Mouse (Mus musculus) G1E (cell line): ENCODE data around the gene Cant1. TPM values are rescaled to one million over a fixed set of nuclear protein-coding genes. Genes with fewer than 3 reads are reported as not detected.

ENCODE experiments used
- ATAC-seq: 2 replicates; pipeline ENCODE4 v1.8.0; 2016; ENCODE audit warnings: mild to moderate bottlenecking; ENCODE audit not compliant: insufficient number of reproducible peaks, poor library complexity, low FRiP score, severe bottlenecking; ENCODE audit errors: extremely low read depth
- DNase-seq: peaks from one replicate; pipeline ENCODE4 v3.0.0; 2012; ENCODE audit warnings: low spot score
- H3K27me3 ChIP-seq: 2 replicates; pipeline ENCODE4 v1.6.1; 2012; ENCODE audit warnings: mild to moderate bottlenecking, low read length, inconsistent platforms; ENCODE audit not compliant: insufficient read depth
- H3K36me3 ChIP-seq: replicated peaks from 2 replicates; pipeline ENCODE3; 2012; ENCODE audit warnings: mild to moderate bottlenecking, inconsistent platforms
- H3K4me1 ChIP-seq: 2 replicates; pipeline ENCODE4 v1.6.1; 2012; ENCODE audit warnings: low read depth, low read length, inconsistent platforms, mixed read lengths; ENCODE audit not compliant: insufficient read depth
- H3K4me3 ChIP-seq: 2 replicates; pipeline ENCODE4 v1.5.1; 2012; ENCODE audit warnings: low read depth, mild to moderate bottlenecking, inconsistent platforms, low read length, moderate library complexity, mixed read lengths
- H3K9me3 ChIP-seq: replicated peaks from 2 replicates; pipeline ENCODE4 v1.6.1; 2012; ENCODE audit warnings: inconsistent platforms
- CTCF ChIP-seq: IDR thresholded peaks from 2 replicates; pipeline ENCODE4 v1.5.1; 2012; ENCODE audit warnings: low read depth, low read length, inconsistent platforms, mixed read lengths
- GATA1 ChIP-seq: IDR thresholded peaks from 2 replicates; pipeline ENCODE4 v1.6.1; 2012; ENCODE audit warnings: borderline replicate concordance, low read length, inconsistent platforms, mixed read lengths
- GATA2 ChIP-seq: IDR thresholded peaks from 2 replicates; pipeline ENCODE4 v1.6.1; 2012; ENCODE audit warnings: low read depth, low read length, inconsistent platforms, borderline replicate concordance
- POLR2AphosphoS5 ChIP-seq: IDR thresholded peaks from 2 replicates; pipeline ENCODE4 v1.6.1; 2012; ENCODE audit warnings: low read depth, low read length, inconsistent platforms; ENCODE audit not compliant: insufficient replicate concordance
- TAL1 ChIP-seq: conservative IDR thresholded peaks from 2 replicates; pipeline ENCODE4 v1.6.1; 2012; ENCODE audit warnings: low read depth, low read length, inconsistent platforms, mixed read lengths
- polyA plus RNA-seq: library from polyadenylated mRNA; stranded (reverse); fragments of >175 nt; gene quantifications from 2 replicates; pipeline ENCODE4 v1.2.3, GENCODE M21; 2012
- total RNA-seq, 2 experiments: library from RNA; stranded (forward) in 1 of 2; stranded (reverse) in 1 of 2; fragments of 200-1000 nt in 1 of 2; fragments of >200 nt in 1 of 2; fragmentation: Nextera tagmentation in 1 of 2; gene quantifications; 2 replicates each; pipeline ENCODE4 v1.2.3; 2014 to 2017

Gene Cant1
- total and polyA plus RNA-seq, 3 experiments: 14.9 to 47.2 (median 16.5) TPM

- ATAC-seq (no peak), DNase-seq (no peak)
- peaks cover 58% of the 10 kb centered on the region for H3K36me3 ChIP-seq
- TF ChIP-seq TAL1 (no peak), POLR2AphosphoS5 (no peak), GATA2 (no peak), GATA1 (no peak), CTCF (no peak)
- H3K9me3 ChIP-seq: no peaks in the 10 kb centered on the region
- no peak overlapping the region for H3K4me3 ChIP-seq
- H3K27me3 ChIP-seq: no peaks in the 10 kb centered on the region
- peaks cover 32% of the 10 kb centered on the region for H3K4me1 ChIP-seq
Measured at GRCm38 (mm10) chr11:118405311-118405710, 13.6 kb downstream of the Cant1 start.

- Histone ChIP-seq H3K4me3 (no peak overlapping the region), H3K9me3 (no peaks in the 10 kb centered on the region), H3K4me1 (peaks cover 40% of the 10 kb centered on the region), H3K27me3 (no peaks in the 10 kb centered on the region), H3K36me3 (peaks cover 53% of the 10 kb centered on the region)
- TF ChIP-seq TAL1 (no peak), GATA2 (no peak), CTCF (no peak), POLR2AphosphoS5 (no peak), GATA1 (no peak)
- DNase-seq (no peak), ATAC-seq (no peak)
Measured at GRCm38 (mm10) chr11:118403951-118404899, 14.7 kb downstream of the Cant1 start.

GRCm38 (mm10) chr11:118403183-118403582 lies 15.7 kb downstream of the Cant1 start:
- H3K4me1 ChIP-seq: peaks cover 40% of the 10 kb centered on the region
- H3K36me3 ChIP-seq: peaks cover 53% of the 10 kb centered on the region
- DNase-seq: no peak
- no peak for TF ChIP-seq POLR2AphosphoS5
- TF ChIP-seq GATA1: no peak
- no peak for TF ChIP-seq GATA2
- no peak for TF ChIP-seq TAL1
- no peak for TF ChIP-seq CTCF
- H3K9me3 ChIP-seq: no peaks in the 10 kb centered on the region
- 0 out of 2 replicates have a peak, but pooled peaks cover 2% of the 10 kb centered on the region for H3K27me3 ChIP-seq
- no peak overlapping the region for H3K4me3 ChIP-seq
- ATAC-seq: no peak

- Histone ChIP-seq H3K4me3 (peak within 1 kb of the TSS; percentile 58), H3K36me3 (peaks cover 53% of the 10 kb centered on the region), H3K9me3 (no peaks in the 10 kb centered on the region), H3K4me1 (peaks cover 40% of the 10 kb centered on the region), H3K27me3 (0 out of 2 replicates have a peak, but pooled peaks cover 2% of the 10 kb centered on the region)
- no peak for TF ChIP-seq GATA2
- no peak for TF ChIP-seq POLR2AphosphoS5
- TF ChIP-seq CTCF: no peak
- TF ChIP-seq TAL1: no peak
- no peak for TF ChIP-seq GATA1
- peak; percentile 52 for DNase-seq
- peak; percentile 71 for ATAC-seq
Measured at GRCm38 (mm10) chr11:118401760-118402280, 17.1 kb downstream of the Cant1 start, which contains the start of gene Lgals3bp. Lgals3bp (minus strand) TSS chr11:118402092.

- DNase-seq (no peak), ATAC-seq (no peak)
- TF ChIP-seq GATA1 (no peak), GATA2 (no peak)
- no peaks in the 10 kb centered on the region for H3K9me3 ChIP-seq
- 0 out of 2 replicates have a peak, but pooled peaks cover 2% of the 10 kb centered on the region for H3K27me3 ChIP-seq
- H3K4me3 ChIP-seq: peak overlapping the region; percentile 58
- peaks cover 53% of the 10 kb centered on the region for H3K36me3 ChIP-seq
- peaks cover 40% of the 10 kb centered on the region for H3K4me1 ChIP-seq
Measured at GRCm38 (mm10) chr11:118401195-118401594, 17.7 kb downstream of the Cant1 start.

GRCm38 (mm10) chr11:118400566-118400936 lies 18.3 kb downstream of the Cant1 start:
- ATAC-seq (no peak), DNase-seq (no peak)
- Histone ChIP-seq H3K4me1 (peaks cover 40% of the 10 kb centered on the region), H3K36me3 (peaks cover 53% of the 10 kb centered on the region), H3K4me3 (no peak overlapping the region; the same call in 1 of the 2 replicates), H3K27me3 (0 out of 2 replicates have a peak, but pooled peaks cover 2% of the 10 kb centered on the region), H3K9me3 (no peaks in the 10 kb centered on the region)
- TF ChIP-seq TAL1 (no peak), POLR2AphosphoS5 (no peak), CTCF (no peak), GATA2 (no peak), GATA1 (no peak)
